Mouse (Mus musculus) limb, embryonic 11.5 days (tissue): ENCODE data around the gene Zc3h7b. TPM values are rescaled to one million over a fixed set of nuclear protein-coding genes. Genes with fewer than 3 reads are reported as not detected.

Experiments
- ATAC-seq: fragments of 200-750 bp; cut with Nextera tagmentation; 2 replicates; pipeline ENCODE4 v1.8.0; 2017; ENCODE audit warnings: low read depth; ENCODE audit not compliant: insufficient number of reproducible peaks, low FRiP score, low TSS enrichment
- DNase-seq: peaks from one replicate; pipeline ENCODE4 v3.0.0-alpha.2; 2015; ENCODE audit warnings: low spot score
- H3K27ac ChIP-seq: fragments of 300-500 bp; sonication (generic); replicated peaks from 2 replicates; pipeline ENCODE4 v1.5.1; 2014; ENCODE audit warnings: low read depth, mild to moderate bottlenecking, low read length
- H3K27me3 ChIP-seq: fragments of 300-500 bp; sonication (generic); 2 replicates; pipeline ENCODE4 v1.6.1; 2014; ENCODE audit warnings: mild to moderate bottlenecking, low read length, mixed read lengths; ENCODE audit not compliant: control insufficient read depth, insufficient read depth
- H3K36me3 ChIP-seq: fragments of 300-500 bp; sonication (generic); 2 replicates; pipeline ENCODE4 v1.6.1; 2014; ENCODE audit warnings: mild to moderate bottlenecking, low read length, moderate library complexity, mixed read lengths; ENCODE audit not compliant: control insufficient read depth, insufficient read depth
- H3K4me1 ChIP-seq: fragments of 300-500 bp; sonication (generic); 2 replicates; pipeline ENCODE4 v1.6.1; 2014; ENCODE audit warnings: low read length, mixed read lengths; ENCODE audit not compliant: control insufficient read depth, insufficient read depth
- H3K4me2 ChIP-seq: fragments of 300-500 bp; sonication (generic); 2 replicates; pipeline ENCODE4 v1.6.1; 2014; ENCODE audit warnings: low read depth, mild to moderate bottlenecking, moderate library complexity; ENCODE audit not compliant: severe bottlenecking
- H3K4me3 ChIP-seq: fragments of 300-500 bp; sonication (generic); 2 replicates; pipeline ENCODE4 v1.5.1; 2014; ENCODE audit warnings: low read depth, low read length
- H3K9ac ChIP-seq: fragments of 300-500 bp; sonication (generic); 2 replicates; pipeline ENCODE4 v1.6.1; 2014; ENCODE audit warnings: mild to moderate bottlenecking, low read length
- H3K9me3 ChIP-seq: fragments of 300-500 bp; sonication (generic); 2 replicates; pipeline ENCODE4 v1.6.1; 2016; ENCODE audit warnings: low read length; ENCODE audit not compliant: control insufficient read depth
- WGBS: fragments of 180-500 bp; shearing (Covaris S2); extraction: QIAGEN DNeasy Blood & Tissue Kit; methylation state at CpG from one replicate; pipeline ENCODE4 v1.1.7; 2014; 5-methylcytosine and 5-hydroxymethylcytosine counted together
- polyA plus RNA-seq: library from polyadenylated mRNA; unstranded; fragments of >200 nt; fragmentation: Nextera tagmentation; extraction: Ambion mirVana; gene quantifications from 2 replicates; pipeline ENCODE4 v1.2.1, GENCODE M21; 2014

Gene Zc3h7b
- polyA plus RNA-seq, 1 experiment from 2014 or later = 57.9 TPM

DNA sequence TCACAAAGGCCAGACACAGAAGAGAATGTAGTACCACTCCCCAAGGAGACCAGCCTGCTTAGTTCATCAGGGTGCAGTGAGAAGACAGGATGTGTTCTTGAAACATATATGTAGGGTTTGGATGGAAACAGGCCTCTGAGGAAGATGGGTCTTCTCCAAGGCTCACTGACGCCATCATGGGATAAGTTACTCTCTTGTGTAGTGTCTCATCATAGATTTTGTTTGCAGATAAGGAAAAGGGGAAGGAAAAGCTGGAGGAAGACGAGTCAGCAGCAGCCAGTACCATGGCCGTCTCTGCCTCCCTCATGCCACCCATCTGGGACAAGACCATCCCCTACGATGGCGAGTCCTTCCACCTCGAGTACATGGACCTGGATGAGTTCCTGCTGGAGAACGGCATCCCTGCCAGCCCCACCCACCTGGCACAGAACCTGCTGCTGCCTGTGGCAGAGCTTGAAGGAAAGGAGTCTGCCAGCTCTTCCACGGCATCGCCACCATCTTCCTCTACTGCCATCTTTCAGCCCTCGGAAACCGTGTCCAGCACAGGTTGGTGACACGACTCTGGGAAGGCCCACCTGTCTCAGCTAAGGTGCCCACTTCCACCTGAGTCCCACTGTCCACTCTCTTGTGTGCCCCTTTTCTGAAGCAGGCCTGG lies 70.0 kb downstream of the Zc3h7b start:
- ATAC-seq (no peak), DNase-seq (no peak)
- Histone ChIP-seq H3K4me1 (0 out of 2 replicates have a peak, but pooled peaks cover 6% of the 10 kb centered on the region), H3K27me3 (no peaks in the 10 kb centered on the region), H3K4me3 (no peak overlapping the region), H3K4me2 (no peak overlapping the region), H3K36me3 (peaks cover 8% of the 10 kb centered on the region; the same call in 1 of the 2 replicates), H3K9ac (no peak overlapping the region), H3K27ac (no peak overlapping the region), H3K9me3 (no peaks in the 10 kb centered on the region)
- WGBS = 93% methylated on average over 12 of the region's 12 CpGs

- DNase-seq (no peak), ATAC-seq (no peak)
- Histone ChIP-seq H3K4me2 (no peak overlapping the region), H3K4me3 (no peak overlapping the region), H3K27ac (no peak overlapping the region), H3K9me3 (no peaks in the 10 kb centered on the region), H3K9ac (no peak overlapping the region), H3K4me1 (no peaks in the 10 kb centered on the region), H3K36me3 (peaks cover 10% of the 10 kb centered on the region; the same call in 1 of the 2 replicates), H3K27me3 (no peaks in the 10 kb centered on the region)
- 87% methylated on average over 3 of the region's 3 CpGs for WGBS
Measured at GRCm38 (mm10) chr15:81818404-81818803, 73.5 kb downstream of the Zc3h7b start.

GRCm38 (mm10) chr15:81822631-81823030 lies 77.8 kb downstream of the Zc3h7b start:
- no peak for ATAC-seq
- 84% methylated on average over 3 of the region's 3 CpGs for WGBS

DNA sequence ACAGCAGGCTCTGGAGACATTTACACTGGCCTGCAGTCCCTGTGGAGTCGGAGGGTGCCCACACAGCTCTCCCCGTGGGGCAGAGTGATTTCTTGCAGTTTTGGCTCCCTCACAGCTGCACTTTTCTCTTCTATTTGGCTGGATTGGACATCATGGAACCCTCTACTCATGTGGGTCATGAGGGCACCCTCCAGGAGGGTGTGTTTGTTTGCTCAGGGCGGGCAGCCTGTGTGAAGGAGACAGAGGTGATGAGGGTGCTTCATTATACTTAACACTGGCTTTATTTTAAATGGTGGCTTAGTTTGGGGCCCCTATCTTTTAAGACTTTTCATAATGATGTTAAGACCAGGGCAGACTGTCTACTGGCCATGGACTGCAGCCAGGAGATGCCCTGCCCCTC lies 80.0 kb downstream of the Zc3h7b start:
- H3K9me3 ChIP-seq = no peaks in the 10 kb centered on the region
- ATAC-seq (no peak), DNase-seq (no peak)
- WGBS = 83% methylated on average over 3 of the region's 3 CpGs
- no peak overlapping the region for H3K4me2 ChIP-seq
- H3K27ac ChIP-seq = no peak overlapping the region
- H3K27me3 ChIP-seq = no peaks in the 10 kb centered on the region
- peaks cover 5% of the 10 kb centered on the region; the same call in 1 of the 2 replicates for H3K36me3 ChIP-seq
- H3K4me3 ChIP-seq = no peak overlapping the region
- no peak overlapping the region for H3K9ac ChIP-seq
- H3K4me1 ChIP-seq = no peaks in the 10 kb centered on the region

More at GRCm38 (mm10) chr15:81822631-81823030, 77.8 kb downstream of the Zc3h7b start:
- no peaks in the 10 kb centered on the region for H3K9me3 ChIP-seq
- DNase-seq = no peak
- H3K27ac ChIP-seq = no peak overlapping the region
- H3K36me3 ChIP-seq = peaks cover 8% of the 10 kb centered on the region; the same call in 1 of the 2 replicates
- no peaks in the 10 kb centered on the region for H3K27me3 ChIP-seq
- no peak overlapping the region for H3K4me3 ChIP-seq
- H3K4me1 ChIP-seq = no peaks in the 10 kb centered on the region
- no peak overlapping the region for H3K9ac ChIP-seq
- no peak overlapping the region for H3K4me2 ChIP-seq

DNA sequence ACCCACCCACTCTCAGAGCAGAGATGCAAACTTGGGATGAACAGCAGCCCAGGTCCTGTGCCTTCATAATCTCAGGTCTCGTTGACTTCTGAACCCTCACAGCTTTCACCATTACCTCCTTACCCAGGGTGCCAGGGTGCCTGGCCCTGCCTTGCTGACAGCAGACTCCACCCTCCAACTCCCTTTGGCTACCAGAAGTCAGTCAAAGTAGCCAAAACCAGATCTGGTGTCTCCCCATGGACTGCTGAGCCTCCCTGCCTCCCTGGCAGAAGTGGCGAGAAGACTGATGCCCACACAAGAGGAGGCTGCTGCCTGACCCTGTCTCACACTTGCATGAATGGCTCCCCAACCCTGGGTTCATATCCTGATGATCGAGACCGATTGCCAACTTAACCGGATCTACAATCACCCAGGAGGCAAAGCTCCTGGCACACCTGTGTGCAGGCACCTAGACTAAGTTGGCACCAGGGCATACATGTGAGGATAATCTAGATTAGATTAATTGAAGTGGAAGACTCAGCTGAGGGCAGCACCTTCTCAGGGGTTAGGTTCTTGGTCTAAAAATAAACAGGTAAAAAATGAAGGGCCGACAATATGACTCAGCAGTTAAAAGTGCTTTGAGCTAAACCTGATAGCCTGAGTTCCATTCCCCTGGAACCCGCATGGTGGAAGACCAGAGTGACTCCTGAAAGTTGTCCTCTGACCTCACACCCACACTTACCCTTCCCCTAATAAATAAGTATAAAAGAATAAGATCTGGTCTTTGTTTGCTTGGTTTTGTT lies 83.8 kb downstream of the Zc3h7b start:
- Histone ChIP-seq H3K9ac (no peak overlapping the region), H3K27ac (no peak overlapping the region), H3K27me3 (no peaks in the 10 kb centered on the region), H3K4me3 (no peak overlapping the region), H3K9me3 (no peaks in the 10 kb centered on the region), H3K4me1 (no peaks in the 10 kb centered on the region), H3K4me2 (no peak overlapping the region), H3K36me3 (0 out of 2 replicates have a peak, but pooled peaks cover under 1% of the 10 kb centered on the region)
- WGBS = 90% methylated on average over 7 of the region's 7 CpGs
- ATAC-seq = no peak
- no peak for DNase-seq

DNA sequence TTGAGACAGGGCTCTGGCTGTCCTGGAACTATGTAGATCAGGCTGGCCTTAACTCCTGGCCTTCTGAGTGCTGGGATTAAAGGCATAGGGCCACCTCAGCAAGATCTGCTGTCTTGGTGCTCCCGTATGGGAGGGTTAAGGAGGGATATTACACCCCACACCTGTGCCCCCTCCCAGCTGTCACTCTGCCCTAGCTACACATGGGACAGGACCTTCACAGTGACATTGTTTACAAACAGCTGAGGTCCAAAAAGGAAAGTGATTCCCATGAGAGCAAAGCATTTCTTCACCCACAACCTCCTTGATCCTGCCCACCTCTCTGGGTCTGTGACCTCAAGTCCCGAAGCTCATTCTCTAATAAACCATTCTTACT lies 84.3 kb downstream of the Zc3h7b start:
- no peaks in the 10 kb centered on the region for H3K9me3 ChIP-seq
- DNase-seq = no peak
- no peaks in the 10 kb centered on the region for H3K27me3 ChIP-seq
- no peaks in the 10 kb centered on the region for H3K4me1 ChIP-seq
- no peak overlapping the region for H3K4me3 ChIP-seq
- WGBS = 74% methylated on average over 2 of the region's 2 CpGs
- no peak overlapping the region for H3K27ac ChIP-seq
- no peak overlapping the region for H3K4me2 ChIP-seq
- no peak for ATAC-seq
- H3K9ac ChIP-seq = no peak overlapping the region
- H3K36me3 ChIP-seq = no peaks in the 10 kb centered on the region

- no peak overlapping the region for H3K27ac ChIP-seq
- no peaks in the 10 kb centered on the region for H3K4me1 ChIP-seq
- no peak overlapping the region for H3K4me3 ChIP-seq
- 91% methylated on average over 4 of the region's 4 CpGs for WGBS
- no peaks in the 10 kb centered on the region for H3K9me3 ChIP-seq
- ATAC-seq (no peak), DNase-seq (no peak)
- no peak overlapping the region for H3K4me2 ChIP-seq
- no peaks in the 10 kb centered on the region for H3K36me3 ChIP-seq
- no peak overlapping the region for H3K9ac ChIP-seq
- H3K27me3 ChIP-seq = no peaks in the 10 kb centered on the region; the same call in 1 of the 2 replicates
Measured at GRCm38 (mm10) chr15:81830530-81830929, 85.7 kb downstream of the Zc3h7b start.

DNA sequence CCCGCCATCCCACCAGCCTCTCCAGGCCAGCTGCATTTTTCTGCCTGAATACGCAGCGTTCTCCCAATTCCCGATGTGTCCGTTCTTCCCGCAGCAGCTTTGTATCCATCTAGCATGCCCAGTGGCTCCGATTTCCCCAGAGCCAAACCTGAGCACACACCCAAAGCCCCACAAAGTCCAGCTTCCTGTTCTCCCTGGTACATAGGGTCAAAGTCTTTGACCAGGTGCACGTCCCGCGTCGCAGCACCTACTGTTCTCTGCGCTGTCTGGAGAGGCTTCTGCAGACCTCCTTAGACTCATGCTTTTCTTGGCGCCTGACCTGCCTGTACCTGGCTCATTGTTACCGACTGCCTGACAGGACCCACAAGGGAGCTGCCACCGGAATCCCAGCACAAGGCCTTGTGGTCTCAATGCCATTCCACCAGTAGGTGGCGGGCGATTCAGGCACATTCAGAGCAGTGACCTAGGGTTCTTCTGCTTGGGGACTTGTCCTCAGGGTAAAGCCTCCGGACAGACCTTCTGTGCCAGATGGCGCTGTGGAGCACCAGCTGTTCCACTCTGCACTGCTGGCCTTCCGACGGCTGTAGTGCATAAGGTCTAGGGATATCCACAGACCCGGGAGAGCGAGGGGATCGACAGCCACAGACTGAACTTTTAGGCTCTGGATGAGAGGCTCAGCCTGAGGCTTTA lies 86.4 kb downstream of the Zc3h7b start:
- ATAC-seq = peak; percentile 78
- no peak overlapping the region for H3K4me3 ChIP-seq
- H3K27me3 ChIP-seq = no peaks in the 10 kb centered on the region; the same call in 1 of the 2 replicates
- H3K36me3 ChIP-seq = no peaks in the 10 kb centered on the region
- peak overlapping the region; percentile 16; the same call in 1 of the 2 replicates for H3K4me2 ChIP-seq
- H3K9ac ChIP-seq = peak overlapping the region; percentile 47; the same call in 1 of the 2 replicates
- no peak overlapping the region for H3K27ac ChIP-seq
- H3K9me3 ChIP-seq = no peaks in the 10 kb centered on the region
- H3K4me1 ChIP-seq = peaks cover 7% of the 10 kb centered on the region
- peak; percentile 95 for DNase-seq
- WGBS = 19% methylated on average over 24 of the region's 24 CpGs
